Mouse (Mus musculus) embryonic stem cell, embryonic (primary cell): ENCODE results near the gene Wdr90.
"Not testable (repeated sequence)": the region's sequence is repeated elsewhere in the genome, so short reads cannot be mapped to it uniquely, and the experiment has no call there.

Experiments used
- CTCF ChIA-PET, 4 experiments: fragments of 300-600 bp in 2 of 4; fragments of 350-600 bp in 2 of 4; sonication (Branson Sonifier 250); formaldehyde crosslinking; loops; one replicate each; lab custom pipeline; 2022; ENCODE audit warnings: inconsistent platforms in 2 of 4; lab: Charles Lee
- POLR2A ChIA-PET, 4 experiments: fragments of 300-600 bp in 2 of 4; fragments of 350-600 bp in 2 of 4; sonication (Branson Sonifier 250); formaldehyde crosslinking; loops; one replicate each; lab custom pipeline; 2022; ENCODE audit warnings: antibody characterized with exemption in 4 of 4, inconsistent platforms in 1 of 4; lab: Charles Lee

Gene Wdr90

GRCm38 (mm10) chr17:25872676-25873075 is 11.4 kb upstream of the Wdr90 start:
- ChIA-PET POLR2A (interaction anchor here in 1 of 4 experiments (0.5 kb wide), 1 partner anchor 366 kb away, joined by 3 read pairs; no protein-coding TSS in a partner anchor), CTCF (interaction anchor here in 1 of 4 experiments (1.8 kb wide), 1 partner anchor 139 kb away, joined by 4 read pairs; no protein-coding TSS in a partner anchor)

DNA sequence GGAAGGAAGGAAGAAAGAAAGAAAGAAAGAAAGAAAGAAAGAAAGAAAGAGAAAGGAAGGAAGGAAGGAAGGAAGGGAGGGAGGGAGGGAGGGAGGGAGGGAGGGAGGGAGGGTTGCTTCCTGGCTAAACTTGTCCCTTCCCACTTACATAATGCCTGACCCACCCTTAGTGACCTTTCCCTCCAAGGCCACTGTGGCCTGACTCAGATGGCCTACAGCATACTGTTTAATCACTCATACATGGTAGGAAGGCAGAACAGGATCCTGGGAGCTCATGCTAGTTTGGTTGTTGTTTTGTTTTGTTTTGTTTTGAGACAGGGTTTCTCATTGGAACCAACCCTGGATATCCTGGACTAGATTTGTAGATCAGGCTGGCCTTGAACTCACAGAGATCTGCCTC is 10.3 kb upstream of the Wdr90 start:
- POLR2A ChIA-PET: interaction anchor here in 3 of 4 experiments (1.1 to 1.6 kb wide), 5 partner anchors 7 to 39 kb away, joined by 3 to 6 read pairs (median 4); partner anchors contain the start of genes Stub1 (in 1 of the 3) and Wdr90 (in 1 of the 3)
- CTCF ChIA-PET: not testable (repeated sequence)

- ChIA-PET CTCF (interaction anchor here in 1 of 4 experiments (1.4 kb wide), 1 partner anchor 9 kb away, joined by 4 read pairs; no protein-coding TSS in a partner anchor), POLR2A (interaction anchor here in 3 of 4 experiments (1.3 to 4.5 kb wide), 8 partner anchors 8 to 51 kb away, joined by 3 to 41 read pairs (median 8); partner anchors contain the start of genes Stub1 (in 3 of the 3) and Wfikkn1 (in 1 of the 3))
Observed at GRCm38 (mm10) chr17:25869954-25870353, 8.7 kb upstream of the Wdr90 start.

- ChIA-PET CTCF (interaction anchor here (0.6 to 1.6 kb wide), 6 partner anchors 10 to 1177 kb away, joined by 3 to 6 read pairs (median 4); partner anchors contain the start of gene Wfikkn1 (in 1 of the 4)), POLR2A (interaction anchor here (0.8 to 4.5 kb wide), 18 partner anchors 9 to 113 kb away, joined by 3 to 45 read pairs (median 6); partner anchors contain the start of genes Stub1 (in 3 of the 4), Wfikkn1 (in 3 of the 4), Rhbdl1 (in 1 of the 4) and Rhot2 (in 1 of the 4))
Observed at GRCm38 (mm10) chr17:25869498-25869897, 8.2 kb upstream of the Wdr90 start.

GRCm38 (mm10) chr17:25868601-25869191 is 7.4 kb upstream of the Wdr90 start, which contains the start of gene Mcrip2:
Gene Mcrip2 (minus strand): TSS chr17:25868764.
- ChIA-PET POLR2A (interaction anchor here (0.6 to 4.5 kb wide), 53 partner anchors 9 to 752 kb away, joined by 3 to 45 read pairs (median 4); partner anchors contain the start of genes Wfikkn1 (in 4 of the 4), Rhbdl1 (in 3 of the 4), Rhot2 (in 3 of the 4) and Stub1 (in 3 of the 4)), CTCF (interaction anchor here (0.6 to 2.2 kb wide), 19 partner anchors 10 to 1179 kb away, joined by 3 to 21 read pairs (median 4); partner anchors contain the start of genes Wfikkn1 (in 2 of the 4), Rhot2 (in 1 of the 4), Sox8 (in 1 of the 4) and Stub1 (in 1 of the 4))

DNA sequence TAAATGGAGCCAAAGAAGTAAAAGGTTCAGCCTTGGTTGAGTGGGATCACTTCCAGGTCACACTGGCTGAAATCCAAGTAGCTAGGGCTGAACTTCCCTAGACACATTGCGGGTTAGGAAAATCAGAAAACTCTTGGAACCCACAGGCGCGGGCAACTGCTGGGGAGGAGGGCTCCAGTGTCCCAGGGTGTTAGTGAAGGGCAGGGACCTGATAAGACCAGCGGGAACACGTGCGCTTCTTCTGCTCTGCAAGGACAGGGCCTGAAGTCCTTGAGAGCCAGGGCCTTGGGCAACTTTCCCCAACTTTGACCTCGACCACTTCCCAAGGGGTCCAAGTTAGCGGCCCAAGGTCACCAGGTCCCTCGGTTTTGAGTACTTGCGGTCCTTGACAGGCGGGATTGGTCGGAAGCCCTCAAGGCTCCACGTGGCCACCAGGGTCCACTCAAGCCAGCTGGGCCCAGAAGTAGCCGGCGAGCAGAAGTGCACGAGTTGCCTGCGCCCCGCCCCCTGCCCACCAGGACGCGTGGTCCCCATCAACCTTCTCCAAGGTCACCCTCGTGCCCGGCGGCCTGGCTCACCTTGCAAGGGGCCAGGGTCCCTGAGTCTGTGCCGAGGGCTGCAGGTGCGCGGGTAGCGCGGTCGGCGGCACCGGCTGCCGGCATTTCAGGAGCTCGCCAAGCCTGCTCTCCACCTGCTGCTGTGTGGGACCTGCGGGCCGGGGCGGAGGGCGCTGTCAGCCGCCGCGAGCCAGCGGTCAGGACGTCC is 6.7 kb upstream of the Wdr90 start:
- CTCF ChIA-PET: interaction anchor here (0.6 to 2.2 kb wide), 18 partner anchors 11 to 1180 kb away, joined by 3 to 21 read pairs (median 4); partner anchors contain the start of genes Wfikkn1 (in 2 of the 4), Rhot2 (in 1 of the 4), Sox8 (in 1 of the 4) and Stub1 (in 1 of the 4)
- POLR2A ChIA-PET: interaction anchor here (0.6 to 4.5 kb wide), 57 partner anchors 8 to 751 kb away, joined by 3 to 45 read pairs (median 4); partner anchors contain the start of genes Wfikkn1 (in 4 of the 4), Rhot2 (in 3 of the 4), Stub1 (in 3 of the 4) and Rhbdl1 (in 2 of the 4)

- ChIA-PET CTCF (interaction anchor here in 2 of 4 experiments (0.7 to 2.2 kb wide), 4 partner anchors 11 to 28 kb away, joined by 4 to 21 read pairs (median 8); partner anchors contain the start of gene Rhot2 (in 1 of the 2)), POLR2A (interaction anchor here (0.6 to 4.5 kb wide), 28 partner anchors 9 to 297 kb away, joined by 3 to 45 read pairs (median 6); partner anchors contain the start of genes Stub1 (in 3 of the 4), Rhbdl1 (in 2 of the 4), Rhot2 (in 2 of the 4) and Wdr24 (in 2 of the 4))
Observed at GRCm38 (mm10) chr17:25867509-25867835, 6.2 kb upstream of the Wdr90 start.

DNA sequence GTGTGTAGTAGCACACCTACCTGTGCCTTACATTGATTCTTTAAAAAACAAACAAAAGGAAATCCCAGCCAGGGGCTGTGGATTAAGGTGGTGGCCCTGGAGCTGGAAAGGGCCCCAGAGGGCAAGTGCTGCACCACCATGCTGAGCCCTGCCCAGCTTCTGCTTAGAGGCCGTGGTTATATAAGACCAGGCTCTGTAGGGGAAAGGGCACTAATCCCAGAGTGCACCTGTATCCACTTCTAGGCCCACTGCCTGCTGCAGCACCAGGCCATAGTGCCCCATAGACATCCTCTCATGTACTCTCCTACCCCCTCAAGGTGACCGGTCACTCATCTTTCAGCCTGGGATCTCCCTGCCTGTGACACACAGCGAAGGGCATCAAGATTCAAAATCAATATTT is 4.9 kb upstream of the Wdr90 start:
- POLR2A ChIA-PET: interaction anchor here in 2 of 4 experiments (0.7 to 4.5 kb wide), 6 partner anchors 9 to 33 kb away, joined by 3 to 45 read pairs (median 6); partner anchors contain the start of genes Wfikkn1 (in 2 of the 2), Mettl26 (in 1 of the 2), Rhot2 (in 1 of the 2) and Stub1 (in 1 of the 2)
- CTCF ChIA-PET: no interaction called here

- POLR2A ChIA-PET: interaction anchor here in 2 of 4 experiments (1.0 to 1.6 kb wide), 2 partner anchors 9 kb away, joined by 3 to 9 read pairs; partner anchors contain the start of gene Mettl26 (in 1 of the 2)
- CTCF ChIA-PET: no interaction called here
Observed at GRCm38 (mm10) chr17:25865288-25865687, 4.0 kb upstream of the Wdr90 start.

- ChIA-PET CTCF (interaction anchor here in 2 of 4 experiments (0.6 kb wide), 2 partner anchors 15 to 551 kb away, joined by 3 to 5 read pairs; no protein-coding TSS in a partner anchor), POLR2A (interaction anchor here in 3 of 4 experiments (0.5 to 1.6 kb wide), 7 partner anchors 10 to 90 kb away, joined by 3 to 9 read pairs (median 4); partner anchors contain the start of genes Mettl26 (in 1 of the 3), Rhbdl1 (in 1 of the 3) and Rhot2 (in 1 of the 3))
Observed at GRCm38 (mm10) chr17:25864311-25864710, 3.0 kb upstream of the Wdr90 start.

- ChIA-PET CTCF (no interaction called here), POLR2A (interaction anchor here in 2 of 4 experiments (0.6 to 4.2 kb wide), 7 partner anchors 11 to 91 kb away, joined by 3 to 18 read pairs (median 5); partner anchors contain the start of genes Mettl26 (in 2 of the 2), Rhbdl1 (in 1 of the 2), Rhot2 (in 1 of the 2) and Stub1 (in 1 of the 2))
Observed at GRCm38 (mm10) chr17:25863681-25864080, 2.4 kb upstream of the Wdr90 start.

- POLR2A ChIA-PET: interaction anchor here (0.5 to 4.2 kb wide), 26 partner anchors 10 to 457 kb away, joined by 3 to 18 read pairs (median 4); partner anchors contain the start of genes Stub1 (in 3 of the 4), Capn15 (in 2 of the 4), Mettl26 (in 2 of the 4) and Rhbdl1 (in 2 of the 4)
- CTCF ChIA-PET: interaction anchor here (0.6 to 1.0 kb wide), 7 partner anchors 13 to 315 kb away, joined by 3 read pairs; partner anchors contain the start of gene Mettl26 (in 1 of the 4)
Observed at GRCm38 (mm10) chr17:25861704-25862612, 657 bp upstream of the Wdr90 start.

GRCm38 (mm10) chr17:25860229-25860628 is 1.1 kb downstream of the Wdr90 start:
- POLR2A ChIA-PET: interaction anchor here in 3 of 4 experiments (1.0 to 4.2 kb wide), 13 partner anchors 8 to 107 kb away, joined by 3 to 18 read pairs (median 5); partner anchors contain the start of genes Jmjd8 (in 2 of the 3), Rhot2 (in 2 of the 3), Mcrip2 (in 1 of the 3) and Mettl26 (in 1 of the 3)
- CTCF ChIA-PET: interaction anchor here in 1 of 4 experiments (1.1 kb wide), 1 partner anchor 59 kb away, joined by 4 read pairs; no protein-coding TSS in a partner anchor

- ChIA-PET CTCF (interaction anchor here in 3 of 4 experiments (0.6 to 1.5 kb wide), 13 partner anchors 10 to 874 kb away, joined by 3 to 9 read pairs (median 4); partner anchors contain the start of genes Stub1 (in 3 of the 3), Jmjd8 (in 1 of the 3) and Mcrip2 (in 1 of the 3)), POLR2A (interaction anchor here in 3 of 4 experiments (0.5 to 8.7 kb wide), 38 partner anchors 8 to 1173 kb away, joined by 3 to 114 read pairs (median 4); partner anchors contain the start of genes Mcrip2 (in 3 of the 3), Stub1 (in 3 of the 3), Jmjd8 (in 2 of the 3) and Wdr90 (in 2 of the 3))
Observed at GRCm38 (mm10) chr17:25844396-25844901, 16.9 kb downstream of the Wdr90 start, which contains the start of gene Rhot2. Gene Rhot2 (minus strand): TSS chr17:25844851.
